Mouse (Mus musculus): Measurements from ENCODE around the gene Cwc22. TPM values are rescaled to one million over a fixed set of nuclear protein-coding genes. Genes with fewer than 3 reads are reported as not detected.
"Not testable (repeated sequence)": the region's sequence is repeated elsewhere in the genome, so short reads cannot be mapped to it uniquely, and the experiment has no call there.

The Cwc22 gene
- polyA plus RNA-seq, 1 experiment from 2014 or later, result 29.5 TPM

DNA sequence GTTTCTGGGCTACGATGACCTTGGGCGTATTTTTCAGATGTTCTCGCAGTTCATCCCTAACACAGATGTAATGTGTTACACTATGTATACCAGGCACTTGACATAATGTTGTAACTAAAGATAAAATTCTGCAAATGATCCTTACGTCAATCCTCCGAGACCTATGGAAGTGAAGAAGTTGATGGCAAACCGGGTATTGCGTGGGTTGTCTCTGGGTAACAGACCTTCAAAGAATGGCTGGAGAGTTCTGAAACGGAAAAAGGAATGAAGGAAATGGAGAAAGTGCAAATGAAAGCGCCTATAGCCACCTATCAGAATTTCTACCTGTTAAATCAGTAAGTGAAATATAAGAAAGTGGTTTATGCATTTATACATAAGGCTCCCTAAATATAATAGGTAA lies 42.2 kb downstream of the Cwc22 start:
- Histone ChIP-seq H3K36me3 (peaks cover 26% of the 10 kb centered on the region), H3K4me1 (no peaks in the 10 kb centered on the region), H3K9ac (no peak overlapping the region), H3K27me3 (replicated peaks) (no peaks in the 10 kb centered on the region), H3K9me3 (no peaks in the 10 kb centered on the region), H3K4me3 (replicated peaks) (no peak overlapping the region), H3K27ac (no peak overlapping the region), H3K4me2 (no peak overlapping the region)
- ATAC-seq (ENCODE audit: insufficient read depth, low FRiP score, low read depth), result no peak
- 93% methylated on average over 9 of the region's 9 CpGs for WGBS

DNA sequence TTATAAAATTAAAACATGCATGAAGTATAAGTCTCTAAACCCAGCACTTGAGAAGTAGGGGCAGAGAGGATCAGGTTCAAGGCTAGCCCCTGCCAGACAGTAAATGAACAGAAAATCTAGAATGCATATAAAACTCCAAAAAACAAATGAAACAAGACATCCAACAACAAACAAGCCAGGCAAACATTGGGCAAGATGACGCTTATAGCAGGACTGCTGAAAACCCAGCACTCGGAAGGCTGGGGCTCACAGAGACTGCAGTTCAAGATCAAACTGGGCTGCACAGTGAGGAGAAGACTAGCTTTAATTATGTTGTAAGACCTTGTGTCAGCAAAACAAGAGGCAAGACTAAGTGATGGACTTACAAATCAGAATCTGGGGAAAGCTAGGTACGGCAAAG lies 43.1 kb downstream of the Cwc22 start:
- no peaks in the 10 kb centered on the region for H3K27me3 ChIP-seq (replicated peaks)
- ATAC-seq (ENCODE audit: insufficient read depth, low FRiP score, low read depth), result no peak
- 94% methylated on average over 3 of the region's 3 CpGs for WGBS

DNA sequence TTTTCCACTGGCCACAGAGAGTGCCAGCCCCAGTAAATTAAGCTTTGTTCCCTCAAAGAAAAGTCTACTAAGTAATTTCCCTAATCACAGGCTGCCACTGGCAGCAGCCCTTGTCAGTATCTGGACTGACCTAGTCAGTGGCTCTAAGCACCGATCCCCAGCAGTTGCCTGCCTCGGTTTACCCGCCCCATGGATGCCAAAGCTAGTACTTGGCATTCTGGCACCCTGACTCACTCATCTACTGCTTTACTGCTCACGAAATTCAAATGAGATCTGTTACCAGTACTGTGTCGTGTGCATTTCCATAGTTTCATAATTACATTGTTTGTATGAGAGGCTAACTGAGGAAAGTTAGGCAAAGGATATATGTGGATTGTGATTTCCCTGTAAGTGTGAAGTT lies 44.9 kb downstream of the Cwc22 start:
- H3K4me1 ChIP-seq, result no peaks in the 10 kb centered on the region
- no peak for ATAC-seq (ENCODE audit: insufficient read depth, low FRiP score, low read depth)
- no peak overlapping the region for H3K4me3 ChIP-seq (replicated peaks)
- no peaks in the 10 kb centered on the region for H3K27me3 ChIP-seq (replicated peaks)
- H3K9me3 ChIP-seq, result no peaks in the 10 kb centered on the region
- no peak overlapping the region for H3K9ac ChIP-seq
- WGBS, result 92% methylated on average over 5 of the region's 5 CpGs
- H3K36me3 ChIP-seq, result peaks cover 37% of the 10 kb centered on the region
- H3K27ac ChIP-seq, result no peak overlapping the region
- H3K4me2 ChIP-seq, result no peak overlapping the region

More for the DNA sequence above, 43.1 kb downstream of the Cwc22 start:
- H3K36me3 ChIP-seq, result peaks cover 31% of the 10 kb centered on the region
- H3K27ac ChIP-seq, result no peak overlapping the region
- H3K4me3 ChIP-seq (replicated peaks), result no peak overlapping the region
- no peaks in the 10 kb centered on the region for H3K4me1 ChIP-seq
- H3K9me3 ChIP-seq, result no peaks in the 10 kb centered on the region
- no peak overlapping the region for H3K4me2 ChIP-seq
- H3K9ac ChIP-seq, result no peak overlapping the region

DNA sequence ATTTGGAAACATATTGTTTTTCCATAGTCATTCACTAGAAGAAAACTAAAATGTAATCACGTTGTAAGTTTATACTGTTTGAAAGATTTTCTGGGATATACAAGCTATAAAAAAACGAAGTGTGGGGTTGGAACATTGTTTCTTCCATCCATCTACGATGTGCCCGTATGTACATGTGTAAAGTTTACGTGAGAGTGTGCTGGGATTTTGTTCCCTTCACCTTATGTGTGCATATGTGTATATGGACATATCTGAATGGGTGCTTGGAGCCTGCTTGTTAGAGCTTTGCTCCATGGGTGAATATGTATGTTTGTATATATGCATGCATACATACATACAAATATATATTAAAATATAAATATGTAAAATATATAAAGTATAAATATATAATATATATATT lies 45.4 kb downstream of the Cwc22 start:
- H3K9me3 ChIP-seq, result no peaks in the 10 kb centered on the region
- H3K4me1 ChIP-seq, result no peaks in the 10 kb centered on the region
- H3K27ac ChIP-seq, result no peak overlapping the region
- H3K4me3 ChIP-seq (replicated peaks), result no peak overlapping the region
- H3K4me2 ChIP-seq, result no peak overlapping the region
- WGBS, result 95% methylated on average over 5 of the region's 5 CpGs
- no peaks in the 10 kb centered on the region for H3K27me3 ChIP-seq (replicated peaks)
- no peak overlapping the region for H3K9ac ChIP-seq
- no peak for ATAC-seq (ENCODE audit: insufficient read depth, low FRiP score, low read depth)
- peaks cover 37% of the 10 kb centered on the region for H3K36me3 ChIP-seq

GRCm38 (mm10) chr2:77900111-77900510 lies 46.1 kb downstream of the Cwc22 start:
- no peak for ATAC-seq (ENCODE audit: insufficient read depth, low FRiP score, low read depth)
- peaks cover 34% of the 10 kb centered on the region for H3K36me3 ChIP-seq

GRCm38 (mm10) chr2:77898436-77898835 lies 47.7 kb downstream of the Cwc22 start:
- no peak overlapping the region for H3K27ac ChIP-seq
- no peak overlapping the region for H3K9ac ChIP-seq
- no peaks in the 10 kb centered on the region for H3K4me1 ChIP-seq
- H3K27me3 ChIP-seq (replicated peaks), result no peaks in the 10 kb centered on the region
- no peaks in the 10 kb centered on the region for H3K9me3 ChIP-seq
- H3K36me3 ChIP-seq, result peaks cover 28% of the 10 kb centered on the region
- no peak overlapping the region for H3K4me3 ChIP-seq (replicated peaks)
- ATAC-seq (ENCODE audit: insufficient read depth, low FRiP score, low read depth), result no peak
- 96% methylated on average over 2 of the region's 2 CpGs for WGBS
- no peak overlapping the region for H3K4me2 ChIP-seq

More at GRCm38 (mm10) chr2:77900111-77900510, 46.1 kb downstream of the Cwc22 start:
- H3K4me2 ChIP-seq, result no peak overlapping the region
- no peak overlapping the region for H3K4me3 ChIP-seq (replicated peaks)
- H3K9me3 ChIP-seq, result no peaks in the 10 kb centered on the region
- H3K9ac ChIP-seq, result no peak overlapping the region
- H3K27ac ChIP-seq, result no peak overlapping the region
- H3K27me3 ChIP-seq (replicated peaks), result no peaks in the 10 kb centered on the region
- no peaks in the 10 kb centered on the region for H3K4me1 ChIP-seq
- WGBS, result 90% methylated on average over 2 of the region's 2 CpGs

DNA sequence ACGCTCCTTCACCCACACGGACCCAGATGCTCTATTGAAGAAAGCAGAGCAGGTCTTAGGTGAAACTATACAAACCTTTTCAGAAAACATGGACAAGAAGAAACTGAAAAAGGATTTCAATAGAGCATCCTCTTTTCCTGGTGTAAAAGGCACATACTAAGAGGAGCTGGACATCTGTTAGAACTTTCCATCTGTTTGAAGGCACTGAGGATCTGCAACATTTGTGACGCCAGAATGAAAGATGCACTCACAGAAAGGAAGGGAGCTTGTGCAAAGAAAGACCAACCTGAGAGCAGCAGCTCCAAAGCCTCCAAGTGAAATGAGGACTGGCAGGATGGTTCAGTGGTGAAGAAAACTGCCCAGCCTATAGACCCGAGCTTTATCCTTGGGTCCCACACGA lies 48.2 kb downstream of the Cwc22 start:
- Histone ChIP-seq H3K4me1 (no peaks in the 10 kb centered on the region), H3K36me3 (peaks cover 24% of the 10 kb centered on the region), H3K9ac (no peak overlapping the region), H3K4me3 (replicated peaks) (no peak overlapping the region), H3K27me3 (replicated peaks) (no peaks in the 10 kb centered on the region), H3K9me3 (no peaks in the 10 kb centered on the region), H3K27ac (no peak overlapping the region), H3K4me2 (no peak overlapping the region)
- ATAC-seq (ENCODE audit: insufficient read depth, low FRiP score, low read depth), result no peak
- 84% methylated on average over 5 of the region's 5 CpGs for WGBS

DNA sequence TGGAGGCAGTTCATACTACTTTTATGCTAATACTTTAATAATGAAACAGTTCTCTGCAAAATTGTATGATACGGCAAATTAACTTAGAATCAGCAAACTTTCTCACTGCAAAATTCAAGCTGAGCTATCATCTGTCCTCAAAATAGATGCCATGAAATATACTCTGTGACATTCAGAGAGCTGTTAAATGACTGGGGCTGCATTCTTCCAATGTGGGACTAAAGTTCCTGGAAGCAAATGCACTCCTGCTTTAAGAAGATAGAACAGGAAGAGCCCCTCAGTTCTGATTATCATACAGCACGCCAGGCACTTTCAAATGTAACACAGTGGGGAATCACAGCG lies 48.6 kb downstream of the Cwc22 start:
- Histone ChIP-seq H3K4me1 (no peaks in the 10 kb centered on the region), H3K27ac (no peak overlapping the region), H3K27me3 (replicated peaks) (no peaks in the 10 kb centered on the region), H3K9ac (no peak overlapping the region), H3K4me3 (replicated peaks) (no peak overlapping the region), H3K36me3 (peaks cover 26% of the 10 kb centered on the region), H3K9me3 (no peaks in the 10 kb centered on the region), H3K4me2 (no peak overlapping the region)
- WGBS, result 92% methylated on average over 3 of the region's 3 CpGs
- no peak for ATAC-seq (ENCODE audit: insufficient read depth, low FRiP score, low read depth)

DNA sequence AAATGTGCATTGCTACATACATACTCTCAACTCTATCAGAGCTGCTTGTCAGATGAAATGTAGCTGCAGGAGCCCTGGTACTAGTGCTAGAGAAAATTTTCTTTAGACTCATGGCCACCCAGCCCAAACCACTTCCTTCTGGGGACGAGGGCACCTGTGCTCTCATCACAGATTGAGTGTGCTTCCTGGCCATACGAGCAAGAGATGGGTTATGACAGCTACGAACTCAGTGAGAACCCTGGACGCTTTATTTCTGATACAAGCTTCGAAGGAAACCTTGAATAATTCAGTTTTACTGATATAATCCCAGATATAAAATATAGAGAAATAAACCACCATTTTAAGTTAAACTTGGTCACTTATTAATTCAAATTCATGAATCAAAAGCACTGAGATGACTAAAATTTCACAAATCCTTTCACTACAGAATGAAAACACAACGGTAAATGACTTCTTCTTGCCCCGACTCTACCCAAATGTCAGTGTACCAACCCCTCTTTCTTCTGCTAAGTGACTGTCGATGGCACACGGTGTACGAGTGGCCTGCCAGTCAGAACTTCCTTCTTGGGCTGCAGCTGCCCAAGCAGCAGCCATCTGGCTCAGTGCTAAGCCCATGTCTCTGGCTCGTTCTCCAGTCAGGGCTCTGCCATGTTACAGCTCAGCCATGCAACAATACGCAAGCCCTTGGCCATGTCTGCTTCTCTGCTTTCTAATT lies 49.2 kb downstream of the Cwc22 start:
- peaks cover 28% of the 10 kb centered on the region for H3K36me3 ChIP-seq
- no peak for ATAC-seq (ENCODE audit: insufficient read depth, low FRiP score, low read depth)
- no peaks in the 10 kb centered on the region for H3K4me1 ChIP-seq
- no peak overlapping the region for H3K4me3 ChIP-seq (replicated peaks)
- H3K27ac ChIP-seq, result no peak overlapping the region
- H3K4me2 ChIP-seq, result no peak overlapping the region
- no peak overlapping the region for H3K9ac ChIP-seq
- no peaks in the 10 kb centered on the region for H3K27me3 ChIP-seq (replicated peaks)
- 89% methylated on average over 12 of the region's 12 CpGs for WGBS
- H3K9me3 ChIP-seq, result no peaks in the 10 kb centered on the region

DNA sequence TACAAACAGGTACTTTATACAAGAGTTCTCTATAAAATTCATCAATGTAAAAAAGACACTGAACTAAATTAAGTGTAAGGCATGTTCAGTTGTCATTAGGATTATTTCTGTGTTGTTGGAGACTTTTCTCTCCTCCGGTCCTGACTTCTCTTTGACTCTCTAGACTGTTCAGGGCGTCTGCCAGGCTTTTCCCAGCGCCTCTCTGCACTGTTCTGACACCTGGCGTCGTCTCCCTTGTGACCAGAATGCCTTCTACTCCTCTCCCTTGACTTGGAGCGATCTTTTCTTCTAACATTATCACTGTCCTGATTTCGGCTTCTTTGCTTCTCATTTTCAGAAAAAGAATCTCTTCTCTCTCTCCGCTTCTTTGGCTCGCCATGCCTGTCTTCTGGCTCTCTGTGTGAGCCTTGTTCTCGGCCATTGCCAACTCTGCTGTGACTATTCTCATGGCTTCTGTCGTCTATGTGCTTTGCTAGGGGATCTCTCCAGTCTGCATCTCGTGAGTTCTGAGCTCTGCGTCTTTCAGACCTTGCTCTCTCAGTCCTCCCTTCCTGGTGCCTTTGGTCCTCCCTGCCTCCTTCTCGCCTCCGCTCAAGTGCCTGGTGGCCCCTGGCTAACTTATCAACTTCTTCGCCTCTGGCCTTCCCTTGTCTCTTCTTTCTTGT lies 50.1 kb downstream of the Cwc22 start:
- H3K36me3 ChIP-seq, result peaks cover 28% of the 10 kb centered on the region
- not testable (repeated sequence) for ATAC-seq (ENCODE audit: insufficient read depth, low FRiP score, low read depth)
- 91% methylated on average over 16 of the region's 16 CpGs for WGBS

GRCm38 (mm10) chr2:77894896-77895295 lies 51.3 kb downstream of the Cwc22 start:
- H3K9me3 ChIP-seq, result no peaks in the 10 kb centered on the region
- H3K4me1 ChIP-seq, result no peaks in the 10 kb centered on the region
- ATAC-seq (ENCODE audit: insufficient read depth, low FRiP score, low read depth), result no peak
- H3K27me3 ChIP-seq (replicated peaks), result no peaks in the 10 kb centered on the region
- no peak overlapping the region for H3K27ac ChIP-seq
- H3K4me3 ChIP-seq (replicated peaks), result no peak overlapping the region
- no peak overlapping the region for H3K9ac ChIP-seq
- WGBS, result 90% methylated on average over 8 of the region's 8 CpGs
- H3K36me3 ChIP-seq, result peaks cover 30% of the 10 kb centered on the region
- H3K4me2 ChIP-seq, result no peak overlapping the region

More for the DNA sequence above, 50.1 kb downstream of the Cwc22 start:
- not testable (repeated sequence) for H3K27me3 ChIP-seq (replicated peaks); H3K4me3 ChIP-seq (replicated peaks); H3K4me1 ChIP-seq; H3K9me3 ChIP-seq; H3K4me2 ChIP-seq; H3K27ac ChIP-seq; H3K9ac ChIP-seq

DNA sequence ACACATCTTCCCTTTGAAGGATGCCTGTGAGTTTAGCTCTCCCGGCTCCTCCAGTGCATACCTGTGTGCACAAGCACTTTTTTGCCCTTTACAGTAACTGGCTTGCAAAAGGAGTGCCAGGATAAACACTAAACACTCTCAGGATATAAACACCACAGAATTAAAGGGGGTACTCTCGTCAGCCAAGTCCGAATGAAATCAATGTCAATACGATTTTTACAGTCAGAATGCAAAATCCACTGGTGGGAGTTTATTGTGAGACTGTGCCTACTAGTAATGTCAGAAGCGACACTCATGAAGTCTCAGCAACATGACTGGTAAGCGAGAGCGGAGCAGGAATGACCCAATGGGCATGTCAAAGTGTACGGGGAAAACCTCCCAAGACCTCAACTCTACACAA lies 52.7 kb downstream of the Cwc22 start:
- WGBS, result 93% methylated on average over 8 of the region's 8 CpGs
- Histone ChIP-seq H3K4me2 (no peak overlapping the region), H3K9ac (no peak overlapping the region), H3K27ac (no peak overlapping the region), H3K4me3 (replicated peaks) (no peak overlapping the region), H3K36me3 (peaks cover 23% of the 10 kb centered on the region), H3K9me3 (no peaks in the 10 kb centered on the region), H3K27me3 (replicated peaks) (no peaks in the 10 kb centered on the region), H3K4me1 (no peaks in the 10 kb centered on the region)
- ATAC-seq (ENCODE audit: insufficient read depth, low FRiP score, low read depth), result no peak

All from stomach, embryonic 15.5 days (tissue).